In the genomic region with DNA sequence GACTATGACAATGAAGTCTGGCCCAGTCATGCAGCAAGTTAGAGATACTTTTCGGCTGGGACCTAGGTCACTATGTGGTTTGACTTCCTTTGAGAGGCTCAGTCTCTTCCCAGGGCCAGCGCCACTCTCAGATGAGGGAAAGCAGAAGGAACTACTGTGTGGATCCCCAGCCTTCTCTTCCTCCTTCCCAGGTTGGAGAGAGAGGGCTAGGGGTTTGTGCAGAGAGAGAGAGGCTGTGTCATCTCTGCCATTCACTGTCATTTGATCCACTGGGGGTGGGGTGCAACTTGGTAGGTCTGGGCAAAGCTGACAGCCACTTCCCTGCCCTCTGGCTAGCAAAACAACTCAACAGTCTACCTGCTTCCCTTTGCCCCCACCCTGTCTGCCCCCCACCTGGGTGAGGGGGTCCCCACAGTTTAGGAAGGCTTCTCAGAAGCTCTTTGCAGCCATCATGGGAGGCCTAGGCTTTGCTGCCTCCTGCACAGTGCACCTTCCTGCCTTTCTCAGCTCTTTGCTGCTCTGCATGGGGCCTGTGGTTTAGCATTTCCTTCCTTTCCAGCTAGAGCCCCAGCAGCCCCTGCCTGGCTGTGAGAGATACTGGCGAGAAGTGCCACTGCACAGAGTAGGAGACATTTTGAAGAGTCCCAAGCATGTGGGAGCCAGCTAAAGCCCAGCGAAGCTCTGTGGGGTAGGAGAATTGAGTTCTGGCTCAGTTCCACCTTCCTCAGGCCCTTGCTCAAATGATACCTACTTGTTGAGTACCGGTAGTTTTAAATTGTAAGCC, we compare ENCODE assay signal across 10 mouse cellular contexts. TPM values are rescaled to one million over a fixed set of nuclear protein-coding genes. Genes with fewer than 3 reads are reported as not detected.
DNase-seq lines count a peak whose midpoint lies in the region; ATAC-seq and TF ChIP-seq lines count a peak whose summit lies in the region.
"Had no signal": no experiment of that assay in that cellular context is flagged by ENCODE, and none has a peak within 500 bp of the region (broad histone marks: within the 10 kb centered on the region; RNA-seq: fewer than 3 reads in every experiment).

No protein-coding gene starts in this region.

- H3K4me2 ChIP-seq in heart, postnatal 0 days (ENCODE audit: low read depth, low read length) = no peak overlapping the region
- H3K4me2 ChIP-seq in forebrain, postnatal 0 days (ENCODE audit: low read depth) = no peak overlapping the region
- H3K4me2 ChIP-seq: hindbrain, embryonic 12.5 days had no signal

- no peaks in the 10 kb centered on the region for H3K36me3 ChIP-seq in heart, postnatal 0 days (replicated peaks; ENCODE audit: control insufficient read depth, insufficient read depth, low read length)
- no peaks in the 10 kb centered on the region for H3K36me3 ChIP-seq in forebrain, postnatal 0 days (ENCODE audit: insufficient read depth)
- H3K36me3 ChIP-seq: hindbrain, embryonic 12.5 days had no signal

- no peak overlapping the region for H3K4me3 ChIP-seq in heart, postnatal 0 days (ENCODE audit: low read depth, low read length)
- H3K4me3 ChIP-seq in forebrain, postnatal 0 days (ENCODE audit: low read depth, low read length) = no peak overlapping the region
- H3K4me3 ChIP-seq: hindbrain, embryonic 12.5 days had no signal

- ATAC-seq in heart, postnatal 0 days (ENCODE audit: insufficient read depth, low read depth) = no peak
- ATAC-seq in forebrain, postnatal 0 days = no peak

- WGBS in heart, postnatal 0 days = 44% methylated on average over 5 of the region's 5 CpGs
- 69% methylated on average over 5 of the region's 5 CpGs for WGBS in forebrain, postnatal 0 days

- H3K27ac ChIP-seq in heart, postnatal 0 days (ENCODE audit: low read depth) = peak overlapping the region; percentile 37; the same call in 1 of the 2 replicates
- no peak overlapping the region for H3K27ac ChIP-seq in forebrain, postnatal 0 days (ENCODE audit: low read depth, low read length)
- H3K27ac ChIP-seq: hindbrain, embryonic 12.5 days had no signal

- H3K27me3 ChIP-seq in heart, postnatal 0 days (ENCODE audit: control insufficient read depth, insufficient read depth, low read length) = no peaks in the 10 kb centered on the region
- H3K27me3 ChIP-seq in forebrain, postnatal 0 days (ENCODE audit: insufficient read depth, low read length) = no peaks in the 10 kb centered on the region
- H3K27me3 ChIP-seq: hindbrain, embryonic 12.5 days had no signal

- TF ChIP-seq EP300 in heart, postnatal 0 days (IDR thresholded peaks at IDR 0.05; ENCODE audit: low read depth) = no peak

- H3K9ac ChIP-seq in heart, postnatal 0 days (replicated peaks; ENCODE audit: low read depth, low read length) = no peak overlapping the region
- no peak overlapping the region for H3K9ac ChIP-seq in forebrain, postnatal 0 days
- H3K9ac ChIP-seq: hindbrain, embryonic 12.5 days had no signal

- H3K9me3 ChIP-seq in heart, postnatal 0 days (replicated peaks; ENCODE audit: control insufficient read depth, low read length) = no peaks in the 10 kb centered on the region
- 0 out of 2 replicates have a peak, but pooled peaks cover 4% of the 10 kb centered on the region for H3K9me3 ChIP-seq in forebrain, postnatal 0 days (ENCODE audit: low read length)
- H3K9me3 ChIP-seq: hindbrain, embryonic 12.5 days had no signal

- no peaks in the 10 kb centered on the region for H3K4me1 ChIP-seq in heart, postnatal 0 days (ENCODE audit: control insufficient read depth, insufficient read depth)
- no peaks in the 10 kb centered on the region for H3K4me1 ChIP-seq in forebrain, postnatal 0 days (ENCODE audit: insufficient read depth)

- DNase-seq in adrenal gland, postnatal 14 days = peak; percentile 9
- no peak for DNase-seq in adrenal gland, adult 8-10 months
- peak; percentile 61 to 75 for DNase-seq in CD8-positive naive resting alpha-beta T cell, adult 2 months (ENCODE audit: low read depth in 2 of 2, low spot score in 2 of 2)
- no peak for DNase-seq in heart, postnatal 0 days (ENCODE audit: low spot score)
- DNase-seq in naive thymus-derived CD4-positive, alpha-beta T cell, adult 2 months (ENCODE audit: low read depth) = peak; percentile 84
- DNase-seq in cerebellum, adult 11-12 months = no peak
- DNase-seq in forebrain, postnatal 0 days = no peak
- no peak for DNase-seq in cerebellum, postnatal 36 days

- TF ChIP-seq CTCF in heart, postnatal 0 days (IDR thresholded peaks at IDR 0.05; ENCODE audit: low read depth) = no peak
- TF ChIP-seq CTCF in forebrain, postnatal 0 days (IDR thresholded peaks at IDR 0.05; ENCODE audit: low read depth) = no peak

RNA-seq across cellular contexts. Expression of a gene that starts 17.2 kb away (rescaled TPM):
- 2.0 and 7.8 TPM in 2 replicates for total RNA-seq in adrenal gland, postnatal 14 days (2021)
- 1 to 10 TPM; 3.0 to 5.9 (median 4.1) TPM for total RNA-seq in adrenal gland, adult 8-10 months (2022)
- 0.08 and 1.6 TPM in 2 replicates for total RNA-seq in heart, postnatal 0 days (2014; rRNA removed; ENCODE audit: low replicate concordance)
- polyA plus RNA-seq in heart, postnatal 0 days (2015; fragmentation: Nextera tagmentation; extraction: Ambion mirVana) = 0.63 and 0.88 TPM in 2 replicates
- 3.5 and 4.4 TPM in 2 replicates for total RNA-seq in forebrain, postnatal 0 days (2014; rRNA removed)
- 1.7 and 3.6 TPM in 2 replicates for polyA plus RNA-seq in forebrain, postnatal 0 days (2015; fragmentation: Nextera tagmentation; extraction: Ambion mirVana)

RNA-seq across cellular contexts. Expression of a gene that starts 34.5 kb away (rescaled TPM):
- not detected in 2 replicates for total RNA-seq in adrenal gland, postnatal 14 days (2021)
- total RNA-seq in adrenal gland, adult 8-10 months (2022) = not detected
- not detected in 2 replicates for total RNA-seq in heart, postnatal 0 days (2014; rRNA removed; ENCODE audit: low replicate concordance)
- polyA plus RNA-seq in heart, postnatal 0 days (2015; fragmentation: Nextera tagmentation; extraction: Ambion mirVana) = not detected in 2 replicates
- total RNA-seq in forebrain, postnatal 0 days (2014; rRNA removed) = not detected in 2 replicates
- polyA plus RNA-seq in forebrain, postnatal 0 days (2015; fragmentation: Nextera tagmentation; extraction: Ambion mirVana) = not detected in 2 replicates
- polyA plus RNA-seq: limb, embryonic 14.5 days had no signal

Comparison
In these comparisons a context has a peak if more than half of its experiments do, and no peak if none do; other contexts are left out.
1. DNase-seq: peak in adrenal gland, postnatal 14 days (single experiment), CD8-positive naive resting alpha-beta T cell, adult 2 months (2 of 2) and naive thymus-derived CD4-positive, alpha-beta T cell, adult 2 months (single experiment); none in adrenal gland, adult 8-10 months (single experiment), heart, postnatal 0 days (single experiment), cerebellum, adult 11-12 months (single experiment), forebrain, postnatal 0 days (single experiment) and cerebellum, postnatal 36 days (0 of 2).